Mouse (Mus musculus) forebrain, embryonic 15.5 days (tissue): Measurements from ENCODE around the gene Gemin6. TPM values are rescaled to one million over a fixed set of nuclear protein-coding genes. Genes with fewer than 3 reads are reported as not detected.
"Not testable (repeated sequence)": the region's sequence is repeated elsewhere in the genome, so short reads cannot be mapped to it uniquely, and the experiment has no call there.

Source experiments
- ATAC-seq: fragments of 200-750 bp; cut with Nextera tagmentation; replicated peaks from 2 replicates; pipeline ENCODE4 v1.8.0; 2017; ENCODE audit warnings: mild to moderate bottlenecking, moderate TSS enrichment, moderate library complexity
- H3K27ac ChIP-seq: fragments of 300-500 bp; sonication (generic); replicated peaks from 2 replicates; pipeline ENCODE4 v1.5.1; 2015; ENCODE audit warnings: mild to moderate bottlenecking, inconsistent platforms
- H3K27me3 ChIP-seq: fragments of 300-500 bp; sonication (generic); 2 replicates; pipeline ENCODE4 v1.6.1; 2015; ENCODE audit warnings: inconsistent platforms
- H3K36me3 ChIP-seq: fragments of 300-500 bp; sonication (generic); 2 replicates; pipeline ENCODE4 v1.6.1; 2015; ENCODE audit warnings: mild to moderate bottlenecking, inconsistent platforms
- H3K4me1 ChIP-seq: fragments of 300-500 bp; sonication (generic); 2 replicates; pipeline ENCODE4 v1.6.1; 2015; ENCODE audit warnings: inconsistent platforms
- H3K4me2 ChIP-seq: fragments of 300-500 bp; sonication (generic); replicated peaks from 2 replicates; pipeline ENCODE4 v1.6.1; 2015; ENCODE audit warnings: mild to moderate bottlenecking, inconsistent platforms
- H3K4me3 ChIP-seq: fragments of 300-500 bp; sonication (generic); 2 replicates; pipeline ENCODE4 v1.5.1; 2015; ENCODE audit warnings: mild to moderate bottlenecking, inconsistent platforms
- H3K9ac ChIP-seq: fragments of 300-500 bp; sonication (generic); replicated peaks from 2 replicates; pipeline ENCODE4 v1.6.1; 2015; ENCODE audit warnings: mild to moderate bottlenecking, inconsistent platforms
- H3K9me3 ChIP-seq: fragments of 300-500 bp; sonication (generic); 2 replicates; pipeline ENCODE4 v1.6.1; 2016; ENCODE audit warnings: inconsistent platforms
- WGBS: fragments of 180-500 bp; shearing (Covaris S2); methylation state at CpG from one replicate; pipeline ENCODE4 v1.1.7; 2015; ENCODE audit warnings: mixed read lengths; 5-methylcytosine and 5-hydroxymethylcytosine counted together
- polyA plus RNA-seq: library from polyadenylated mRNA; unstranded; fragments of >200 nt; fragmentation: Nextera tagmentation; extraction: Ambion mirVana; gene quantifications from 2 replicates; pipeline ENCODE4 v1.2.1, GENCODE M21; 2015

Gemin6 gene
- polyA plus RNA-seq, 1 experiment from 2014 or later, result 24.9 TPM

DNA sequence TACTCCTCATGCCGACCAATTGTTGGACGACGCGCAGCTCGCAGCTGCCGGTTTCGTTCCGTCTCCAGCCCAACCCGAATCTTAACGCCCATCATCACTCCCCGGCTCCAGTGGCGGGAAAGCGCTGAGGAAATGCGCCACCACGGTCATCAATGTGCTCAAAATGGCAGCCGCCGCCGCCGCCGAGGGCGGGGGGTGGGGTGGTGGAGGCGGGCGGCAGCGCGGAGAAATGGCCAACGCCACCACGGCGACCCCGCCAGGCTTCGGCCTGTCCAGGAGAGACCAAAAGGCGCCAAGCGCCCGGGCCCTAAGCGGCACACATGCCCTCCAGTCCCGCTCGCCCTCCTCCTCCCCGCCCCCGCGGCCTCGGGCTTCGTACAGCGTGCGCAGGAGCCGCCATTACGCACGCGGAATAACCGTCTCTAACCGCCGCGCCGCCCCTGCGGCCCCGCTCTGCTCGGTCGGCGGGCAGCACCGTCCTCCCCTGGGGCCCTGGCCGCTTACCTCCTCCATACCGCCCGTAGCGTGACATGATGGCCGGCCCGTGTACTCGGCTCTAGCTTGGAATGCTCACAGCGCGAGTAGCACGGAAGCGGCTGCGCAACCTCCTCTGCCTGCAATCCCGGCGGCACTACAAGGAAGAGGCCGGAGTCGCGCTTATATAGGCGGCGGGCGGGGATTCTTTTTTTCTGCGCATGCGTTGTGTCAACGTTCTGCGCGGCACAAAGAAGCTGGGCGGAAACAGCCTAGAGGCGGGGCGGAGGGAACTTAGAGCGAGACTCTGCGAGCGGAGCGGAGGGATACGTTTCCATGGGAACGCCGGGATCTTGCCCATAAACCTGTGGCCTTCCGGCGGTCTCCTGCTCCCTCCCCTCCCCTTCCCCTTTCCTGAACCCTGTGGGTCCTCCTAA is 17.3 kb upstream of the Gemin6 start, which contains the start of the genes Srsf7 and Ttc39d:
Gene Srsf7, minus strand, starts transcription at position 637 of the 911 bp plus-strand sequence.
Gene Ttc39d, plus strand, starts transcription at position 790 of the 911 bp plus-strand sequence.
- peak within 1 kb of the TSS; percentile 83 for H3K4me2 ChIP-seq
- ATAC-seq, result peak; percentile 93
- H3K9ac ChIP-seq, result peak within 1 kb of the TSS; percentile 96
- under 1% methylated on average over 95 of the region's 95 CpGs for WGBS
- H3K27me3 ChIP-seq, result no peaks in the 10 kb centered on the region
- peak within 1 kb of the TSS; percentile 95 for H3K4me3 ChIP-seq
- H3K27ac ChIP-seq, result peak within 1 kb of the TSS; percentile 99
- peaks cover 31% of the 10 kb centered on the region for H3K4me1 ChIP-seq
- H3K9me3 ChIP-seq, result no peaks in the 10 kb centered on the region
- H3K36me3 ChIP-seq, result peaks cover 26% of the 10 kb centered on the region

DNA sequence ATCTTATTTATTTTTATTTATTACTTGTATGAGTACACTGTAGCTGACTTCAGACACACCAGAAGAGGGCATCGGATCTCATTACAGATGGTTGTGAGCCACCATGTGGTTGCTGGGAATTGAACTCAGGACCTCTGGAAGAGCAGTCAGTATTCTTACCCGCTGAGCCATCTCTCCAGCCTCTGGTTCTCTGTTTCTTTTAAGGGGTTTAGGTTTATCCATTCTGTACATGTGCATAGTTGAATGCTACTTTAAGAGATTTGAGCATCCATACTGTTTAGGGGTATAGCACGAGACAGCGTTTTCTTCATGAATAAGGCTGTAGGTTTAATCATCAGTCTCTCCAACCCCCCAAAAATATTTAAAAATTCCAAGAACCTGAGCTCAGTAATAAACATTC is 10.2 kb upstream of the Gemin6 start:
- H3K27ac ChIP-seq, H3K4me3 ChIP-seq, H3K9ac ChIP-seq, H3K9me3 ChIP-seq, H3K36me3 ChIP-seq, ATAC-seq, H3K4me2 ChIP-seq, H3K4me1 ChIP-seq, H3K27me3 ChIP-seq: not testable (repeated sequence)
- 95% methylated on average over 4 of the region's 4 CpGs for WGBS

DNA sequence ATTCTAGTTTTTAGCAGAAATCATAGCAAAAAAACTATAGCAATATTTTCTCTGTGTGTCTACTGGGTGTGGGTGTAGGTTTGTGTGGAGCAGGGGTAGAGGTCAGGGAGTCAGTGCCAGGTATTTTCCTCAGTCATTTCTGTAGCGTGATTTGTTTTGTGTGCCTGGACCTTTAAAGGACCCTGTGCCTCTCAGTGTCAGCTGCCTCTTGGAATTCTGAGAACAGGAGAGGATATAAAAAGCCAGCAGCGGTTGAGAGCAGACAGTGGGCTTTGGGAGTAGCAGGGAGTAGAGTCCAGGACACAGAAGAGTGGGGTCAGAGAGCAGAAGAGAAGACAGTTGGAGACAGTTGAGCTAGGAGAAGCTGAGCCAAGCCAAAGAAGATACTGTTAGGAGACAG is 4.1 kb upstream of the Gemin6 start:
- H3K27ac ChIP-seq, result no peak overlapping the region
- no peak overlapping the region for H3K4me2 ChIP-seq
- 85% methylated on average over 2 of the region's 2 CpGs for WGBS
- peaks cover 8% of the 10 kb centered on the region for H3K4me1 ChIP-seq
- no peaks in the 10 kb centered on the region for H3K36me3 ChIP-seq
- ATAC-seq, result no peak
- no peak overlapping the region for H3K4me3 ChIP-seq
- H3K9me3 ChIP-seq, result no peaks in the 10 kb centered on the region
- no peak overlapping the region for H3K9ac ChIP-seq
- H3K27me3 ChIP-seq, result no peaks in the 10 kb centered on the region

DNA sequence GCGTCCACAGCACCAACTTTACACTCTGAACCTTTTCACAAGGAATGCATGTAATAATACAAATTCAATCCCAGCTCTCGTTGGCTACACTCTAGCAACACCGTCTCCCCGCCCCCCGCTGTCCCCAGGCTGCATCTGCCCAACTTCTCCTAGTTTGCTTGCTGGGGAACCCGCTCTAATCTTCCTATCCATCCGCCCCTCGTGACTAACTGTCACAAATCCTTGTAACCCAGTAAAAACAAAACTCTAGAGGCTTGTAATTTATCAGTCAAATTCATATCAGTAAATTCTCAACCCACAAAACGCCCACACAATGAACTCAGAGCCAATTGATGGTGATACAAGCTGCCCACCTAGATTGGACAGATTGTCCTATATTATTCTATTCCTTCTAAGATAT is 3.0 kb upstream of the Gemin6 start:
- H3K9ac ChIP-seq, result no peak overlapping the region
- 71% methylated on average over 9 of the region's 9 CpGs for WGBS
- no peak overlapping the region for H3K27ac ChIP-seq
- no peak overlapping the region for H3K4me2 ChIP-seq
- H3K27me3 ChIP-seq, result no peaks in the 10 kb centered on the region
- ATAC-seq, result no peak
- H3K36me3 ChIP-seq, result no peaks in the 10 kb centered on the region
- H3K4me3 ChIP-seq, result no peak overlapping the region
- no peaks in the 10 kb centered on the region for H3K9me3 ChIP-seq
- H3K4me1 ChIP-seq, result peaks cover 9% of the 10 kb centered on the region

- Histone ChIP-seq H3K4me3 (no peak overlapping the region), H3K4me1 (peaks cover 9% of the 10 kb centered on the region), H3K27me3 (no peaks in the 10 kb centered on the region), H3K9me3 (no peaks in the 10 kb centered on the region), H3K9ac (no peak overlapping the region), H3K4me2 (no peak overlapping the region), H3K36me3 (no peaks in the 10 kb centered on the region), H3K27ac (no peak overlapping the region)
- no peak for ATAC-seq
- 68% methylated on average over 3 of the region's 3 CpGs for WGBS
Observed at GRCm38 (mm10) chr17:80221890-80222628, 2.2 kb upstream of the Gemin6 start.

- Histone ChIP-seq H3K4me2 (peak overlapping the region; percentile 76), H3K9ac (peak overlapping the region; percentile 63), H3K4me3 (peak overlapping the region; percentile 60), H3K4me1 (peaks cover 9% of the 10 kb centered on the region), H3K9me3 (no peaks in the 10 kb centered on the region), H3K36me3 (no peaks in the 10 kb centered on the region), H3K27ac (peak overlapping the region; percentile 82), H3K27me3 (no peaks in the 10 kb centered on the region)
- peak; percentile 28 for ATAC-seq
- 10% methylated on average over 9 of the region's 9 CpGs for WGBS
Observed at GRCm38 (mm10) chr17:80223829-80224228, 412 bp upstream of the Gemin6 start.

DNA sequence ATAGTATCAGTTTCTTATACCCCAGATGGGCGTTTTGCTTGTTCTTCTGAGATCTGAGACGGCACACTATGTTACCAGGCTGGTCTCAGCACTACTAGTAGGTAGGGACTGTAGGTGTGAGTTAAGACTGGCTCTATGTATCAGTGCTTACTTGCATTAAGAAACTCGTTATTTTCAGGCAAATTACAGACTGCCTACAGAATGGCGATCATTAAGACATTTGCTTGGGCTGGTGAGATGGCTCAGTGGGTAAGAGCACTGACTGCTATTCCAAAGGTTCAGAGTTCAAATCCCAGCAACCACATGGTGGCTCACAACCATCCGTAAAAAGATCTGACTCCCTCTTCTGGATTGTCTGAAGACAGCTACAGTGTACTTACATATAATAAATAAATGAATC is 901 bp downstream of the Gemin6 start:
- H3K27me3 ChIP-seq, H3K27ac ChIP-seq, H3K4me1 ChIP-seq, ATAC-seq, H3K9me3 ChIP-seq, H3K36me3 ChIP-seq: not testable (repeated sequence)
- Histone ChIP-seq H3K4me2 (peak overlapping the region; percentile 76), H3K9ac (peak overlapping the region; percentile 63), H3K4me3 (peak overlapping the region; percentile 60)
- WGBS, result 51% methylated on average over 5 of the region's 5 CpGs

GRCm38 (mm10) chr17:80229396-80229795 is 5.2 kb downstream of the Gemin6 start:
- H3K9me3 ChIP-seq, result no peaks in the 10 kb centered on the region
- WGBS, result 64% methylated on average over 2 of the region's 2 CpGs
- H3K4me3 ChIP-seq, result no peak overlapping the region
- H3K4me1 ChIP-seq, result peaks cover 6% of the 10 kb centered on the region
- no peak overlapping the region for H3K27ac ChIP-seq
- ATAC-seq, result no peak
- no peaks in the 10 kb centered on the region for H3K27me3 ChIP-seq
- no peak overlapping the region for H3K9ac ChIP-seq
- no peaks in the 10 kb centered on the region for H3K36me3 ChIP-seq
- H3K4me2 ChIP-seq, result no peak overlapping the region

DNA sequence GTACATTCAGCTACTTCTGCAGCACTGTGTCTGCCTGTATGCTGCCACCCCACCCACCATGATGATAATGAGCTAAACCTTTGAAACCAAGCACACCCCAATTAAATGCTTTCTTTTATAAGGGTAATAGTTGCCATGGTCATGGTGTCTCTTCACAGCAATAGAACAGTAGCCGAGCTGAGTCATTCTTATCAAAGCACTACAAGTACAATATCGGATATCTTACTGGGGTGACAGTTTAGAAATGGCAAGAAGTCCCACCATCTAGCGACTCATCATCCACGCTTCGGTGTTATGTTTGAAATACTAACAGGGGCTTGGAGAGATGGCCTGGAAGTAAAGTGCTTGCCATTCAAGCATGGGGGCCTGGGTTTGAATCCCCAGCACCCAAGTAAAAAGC is 9.6 kb downstream of the Gemin6 start:
- H3K4me1 ChIP-seq, result no peaks in the 10 kb centered on the region
- no peak overlapping the region for H3K4me2 ChIP-seq
- H3K4me3 ChIP-seq, result no peak overlapping the region
- H3K27me3 ChIP-seq, result no peaks in the 10 kb centered on the region
- H3K36me3 ChIP-seq, result peaks cover 21% of the 10 kb centered on the region
- no peak for ATAC-seq
- H3K9me3 ChIP-seq, result no peaks in the 10 kb centered on the region
- no peak overlapping the region for H3K27ac ChIP-seq
- whole genome bisulfite sequencing, result 88% methylated on average over 5 of the region's 5 CpGs
- H3K9ac ChIP-seq, result no peak overlapping the region

DNA sequence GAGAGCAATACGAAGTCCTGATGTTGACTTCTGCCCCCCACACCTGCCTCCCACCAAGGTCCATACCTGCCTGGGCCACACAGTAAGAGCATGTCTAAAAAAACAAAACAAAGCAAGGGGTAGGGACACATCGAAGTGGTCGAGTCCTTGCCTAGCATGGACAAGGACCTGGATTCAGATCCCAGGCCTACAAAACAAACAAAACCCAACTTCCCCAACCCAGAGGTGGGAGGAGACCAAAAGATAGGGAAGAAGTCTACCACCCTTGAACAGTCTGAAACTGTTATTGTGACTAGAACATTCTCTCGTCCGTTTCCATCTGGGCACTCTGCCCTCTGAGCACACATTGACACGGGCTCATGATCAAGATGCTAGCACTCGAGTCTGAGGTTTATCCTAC is 10.1 kb downstream of the Gemin6 start:
- no peak for ATAC-seq

GRCm38 (mm10) chr17:80235477-80235876 is 11.2 kb downstream of the Gemin6 start:
- H3K9ac ChIP-seq, result no peak overlapping the region
- peaks cover 36% of the 10 kb centered on the region for H3K36me3 ChIP-seq
- no peak overlapping the region for H3K4me3 ChIP-seq
- H3K27ac ChIP-seq, result no peak overlapping the region
- no peaks in the 10 kb centered on the region for H3K9me3 ChIP-seq
- no peak for ATAC-seq
- 87% methylated on average over 3 of the region's 3 CpGs for WGBS
- H3K27me3 ChIP-seq, result no peaks in the 10 kb centered on the region
- no peak overlapping the region for H3K4me2 ChIP-seq
- no peaks in the 10 kb centered on the region for H3K4me1 ChIP-seq

More for the DNA sequence above, 10.1 kb downstream of the Gemin6 start:
- H3K27me3 ChIP-seq, result no peaks in the 10 kb centered on the region
- H3K4me1 ChIP-seq, result no peaks in the 10 kb centered on the region
- H3K27ac ChIP-seq, result no peak overlapping the region
- H3K36me3 ChIP-seq, result peaks cover 27% of the 10 kb centered on the region
- H3K9me3 ChIP-seq, result no peaks in the 10 kb centered on the region
- 88% methylated on average over 7 of the region's 7 CpGs for WGBS
- no peak overlapping the region for H3K4me2 ChIP-seq
- H3K9ac ChIP-seq, result no peak overlapping the region
- H3K4me3 ChIP-seq, result no peak overlapping the region

GRCm38 (mm10) chr17:80236805-80237204 is 12.6 kb downstream of the Gemin6 start:
- Histone ChIP-seq H3K27ac (no peak overlapping the region), H3K27me3 (no peaks in the 10 kb centered on the region), H3K4me3 (no peak overlapping the region), H3K4me2 (no peak overlapping the region), H3K9me3 (no peaks in the 10 kb centered on the region), H3K36me3 (peaks cover 47% of the 10 kb centered on the region), H3K4me1 (no peaks in the 10 kb centered on the region), H3K9ac (no peak overlapping the region)
- no peak for ATAC-seq
- 94% methylated on average over 3 of the region's 3 CpGs for WGBS
